Mouse (Mus musculus) lung, adult 2 months (tissue): ENCODE measurements around the gene Xrcc4.

ENCODE experiments used
- CTCF ChIP-seq: fragments of 200-500 bp; IDR thresholded peaks from 2 replicates; pipeline ENCODE4 v1.5.1; 2011; ENCODE audit warnings: mild to moderate bottlenecking, low read length, control low read depth; ENCODE audit not compliant: insufficient read depth
- POLR2A ChIP-seq: fragments of 200-500 bp; IDR thresholded peaks from 2 replicates; pipeline ENCODE4 v1.6.1; 2011; ENCODE audit warnings: low read depth, mild to moderate bottlenecking, control low read depth, low read length, borderline replicate concordance; ENCODE audit errors: extremely low read depth

- TF ChIP-seq POLR2A (no peak), CTCF (no peak)
Observed at GRCm38 (mm10) chr13:89827838-89828237, 261.6 kb downstream of the Xrcc4 start.
